Mouse (Mus musculus) kidney, postnatal 0 days (tissue): ENCODE results near the gene Ugt1a1. TPM values are rescaled to one million over a fixed set of nuclear protein-coding genes. Genes with fewer than 3 reads are reported as not detected.
"Not testable (repeated sequence)": the region's sequence is repeated elsewhere in the genome, so short reads cannot be mapped to it uniquely, and the experiment has no call there.

ENCODE experiments used
- ATAC-seq: fragments of 200-750 bp; cut with Nextera tagmentation; replicated peaks from 2 replicates; pipeline ENCODE4 v1.8.0; 2017; ENCODE audit warnings: low read depth, moderate number of reproducible peaks, moderate TSS enrichment, moderate library complexity; ENCODE audit not compliant: low FRiP score
- DNase-seq: peaks from one replicate; pipeline ENCODE4 v3.0.0-alpha.2; 2016; ENCODE audit warnings: low spot score
- H3K27ac ChIP-seq: fragments of 300-500 bp; sonication (generic); 2 replicates; pipeline ENCODE4 v1.5.1; 2014; ENCODE audit warnings: mild to moderate bottlenecking
- H3K27me3 ChIP-seq: fragments of 300-500 bp; sonication (generic); 2 replicates; pipeline ENCODE4 v1.6.1; 2014; ENCODE audit warnings: low read length, mixed read lengths; ENCODE audit not compliant: insufficient read depth
- H3K36me3 ChIP-seq: fragments of 300-500 bp; sonication (generic); 2 replicates; pipeline ENCODE4 v1.6.1; 2014; ENCODE audit warnings: low read length, mixed read lengths; ENCODE audit not compliant: insufficient read depth
- H3K4me1 ChIP-seq: fragments of 300-500 bp; sonication (generic); replicated peaks from 2 replicates; pipeline ENCODE4 v1.6.1; 2014; ENCODE audit warnings: antibody characterized with exemption, low read length, mixed read lengths; ENCODE audit not compliant: insufficient read depth
- H3K4me2 ChIP-seq: fragments of 300-500 bp; sonication (generic); 2 replicates; pipeline ENCODE4 v1.6.1; 2014; ENCODE audit warnings: mild to moderate bottlenecking, low read length, moderate library complexity, mixed read lengths
- H3K4me3 ChIP-seq: fragments of 300-500 bp; sonication (generic); replicated peaks from 2 replicates; pipeline ENCODE4 v1.5.1; 2014; ENCODE audit warnings: low read depth, low read length
- H3K9ac ChIP-seq: fragments of 300-500 bp; sonication (generic); 2 replicates; pipeline ENCODE4 v1.6.1; 2014; ENCODE audit warnings: low read depth, low read length
- H3K9me3 ChIP-seq: fragments of 300-500 bp; sonication (generic); replicated peaks from 2 replicates; pipeline ENCODE4 v1.6.1; 2016; ENCODE audit warnings: low read length, inconsistent platforms, mixed read lengths
- CTCF ChIP-seq: IDR thresholded peaks from 2 replicates; pipeline ENCODE4 v1.5.1; 2016; ENCODE audit warnings: antibody characterized with exemption, low read depth, mild to moderate bottlenecking, moderate library complexity
- WGBS: fragments of 180-500 bp; shearing (Covaris S2); extraction: QIAGEN DNeasy Blood & Tissue Kit; methylation state at CpG from one replicate; pipeline ENCODE4 v1.1.7; 2014; 5-methylcytosine and 5-hydroxymethylcytosine counted together
- polyA plus RNA-seq: library from polyadenylated mRNA; unstranded; fragments of >200 nt; fragmentation: Nextera tagmentation; extraction: Ambion mirVana; gene quantifications from 2 replicates; pipeline ENCODE4 v1.2.1, GENCODE M21; 2015

Ugt1a1 gene
- polyA plus RNA-seq, 1 experiment from 2014 or later: 6.2 TPM

GRCm38 (mm10) chr1:88217576-88217975, 5.8 kb downstream of the Ugt1a1 start:
- Histone ChIP-seq H3K9ac (no peak overlapping the region), H3K27ac (no peak overlapping the region), H3K27me3 (no peaks in the 10 kb centered on the region), H3K4me1 (no peaks in the 10 kb centered on the region), H3K36me3 (no peaks in the 10 kb centered on the region), H3K4me2 (no peak overlapping the region), H3K9me3 (peaks cover 43% of the 10 kb centered on the region), H3K4me3 (no peak overlapping the region)
- no peak for ATAC-seq
- WGBS: 41% methylated on average over 3 of the region's 3 CpGs
- TF ChIP-seq CTCF: no peak
- DNase-seq: peak; percentile 5

- TF ChIP-seq CTCF: no peak
- no peaks in the 10 kb centered on the region for H3K27me3 ChIP-seq
- H3K9me3 ChIP-seq: peaks cover 39% of the 10 kb centered on the region
- no peak overlapping the region for H3K9ac ChIP-seq
- H3K36me3 ChIP-seq: no peaks in the 10 kb centered on the region
- H3K4me1 ChIP-seq: no peaks in the 10 kb centered on the region
- DNase-seq (no peak), ATAC-seq (no peak)
- H3K4me3 ChIP-seq: no peak overlapping the region
- 72% methylated on average over 9 of the region's 9 CpGs for WGBS
- no peak overlapping the region for H3K4me2 ChIP-seq
- H3K27ac ChIP-seq: no peak overlapping the region
Observed at GRCm38 (mm10) chr1:88218051-88218450, 6.3 kb downstream of the Ugt1a1 start.

- no peak for DNase-seq
Observed at GRCm38 (mm10) chr1:88218591-88218990, 6.8 kb downstream of the Ugt1a1 start.

GRCm38 (mm10) chr1:88219054-88219453, 7.3 kb downstream of the Ugt1a1 start:
- peaks cover 29% of the 10 kb centered on the region for H3K9me3 ChIP-seq
- ATAC-seq (no peak), DNase-seq (no peak)
- no peak for TF ChIP-seq CTCF
- H3K4me3 ChIP-seq: no peak overlapping the region
- H3K4me1 ChIP-seq: no peaks in the 10 kb centered on the region
- no peak overlapping the region for H3K27ac ChIP-seq
- H3K36me3 ChIP-seq: no peaks in the 10 kb centered on the region
- H3K4me2 ChIP-seq: no peak overlapping the region
- no peaks in the 10 kb centered on the region for H3K27me3 ChIP-seq
- no peak overlapping the region for H3K9ac ChIP-seq
- 13% methylated on average over 1 of the region's 1 CpGs for WGBS

More at GRCm38 (mm10) chr1:88218591-88218990, 6.8 kb downstream of the Ugt1a1 start:
- Histone ChIP-seq H3K9me3 (peaks cover 34% of the 10 kb centered on the region), H3K4me1 (no peaks in the 10 kb centered on the region), H3K4me2 (no peak overlapping the region), H3K27ac (no peak overlapping the region), H3K9ac (no peak overlapping the region), H3K27me3 (no peaks in the 10 kb centered on the region), H3K36me3 (no peaks in the 10 kb centered on the region), H3K4me3 (no peak overlapping the region)
- TF ChIP-seq CTCF: no peak
- no peak for ATAC-seq
- 47% methylated on average over 4 of the region's 4 CpGs for WGBS

- DNase-seq: no peak
- no peaks in the 10 kb centered on the region for H3K4me1 ChIP-seq
- no peaks in the 10 kb centered on the region for H3K27me3 ChIP-seq
- ATAC-seq: no peak
- no peak overlapping the region for H3K4me2 ChIP-seq
- H3K4me3 ChIP-seq: no peak overlapping the region
- H3K9ac ChIP-seq: no peak overlapping the region
- no peak overlapping the region for H3K27ac ChIP-seq
- TF ChIP-seq CTCF: no peak
- H3K36me3 ChIP-seq: no peaks in the 10 kb centered on the region
- peaks cover 18% of the 10 kb centered on the region for H3K9me3 ChIP-seq
Observed at GRCm38 (mm10) chr1:88220336-88220735, 8.6 kb downstream of the Ugt1a1 start.

GRCm38 (mm10) chr1:88222216-88222615, 10.5 kb downstream of the Ugt1a1 start:
- H3K4me2 ChIP-seq: no peak overlapping the region
- DNase-seq: no peak
- TF ChIP-seq CTCF: no peak
- ATAC-seq: no peak
- WGBS: 46% methylated on average over 2 of the region's 2 CpGs
- H3K4me3 ChIP-seq: no peak overlapping the region
- H3K36me3 ChIP-seq: no peaks in the 10 kb centered on the region
- no peaks in the 10 kb centered on the region for H3K4me1 ChIP-seq
- peaks cover 5% of the 10 kb centered on the region for H3K9me3 ChIP-seq
- no peaks in the 10 kb centered on the region for H3K27me3 ChIP-seq
- no peak overlapping the region for H3K27ac ChIP-seq
- H3K9ac ChIP-seq: no peak overlapping the region

- not testable (repeated sequence) for DNase-seq, H3K27me3 ChIP-seq, H3K9ac ChIP-seq, H3K27ac ChIP-seq, H3K36me3 ChIP-seq, ATAC-seq, H3K4me3 ChIP-seq, H3K9me3 ChIP-seq, H3K4me1 ChIP-seq, H3K4me2 ChIP-seq
Observed at GRCm38 (mm10) chr1:88223011-88223515, 11.3 kb downstream of the Ugt1a1 start.
